Mouse (Mus musculus) kidney, adult 2 months (tissue): ENCODE results near the gene Tmem205.

Experiments used
- CTCF ChIP-seq: fragments of 200-500 bp; conservative IDR thresholded peaks from 2 replicates; pipeline ENCODE4 v1.5.1; 2011; ENCODE audit warnings: low read depth, mild to moderate bottlenecking, control low read depth, low read length, moderate library complexity, mixed read lengths; ENCODE audit not compliant: insufficient read depth, insufficient read length
- POLR2A ChIP-seq: fragments of 200-500 bp; IDR thresholded peaks from one replicate; pipeline ENCODE4 v1.6.1; 2011; ENCODE audit warnings: low read depth, low read length, control low read depth

- TF ChIP-seq CTCF (peak; percentile 40), POLR2A (no peak)
Measured at GRCm38 (mm10) chr9:21951977-21952376, 24.6 kb upstream of the Tmem205 start.
